Mouse (Mus musculus) common myeloid progenitor, adult 5-6 weeks (primary cell): ENCODE data around the gene Olfr1437. TPM values are rescaled to one million over a fixed set of nuclear protein-coding genes. Genes with fewer than 3 reads are reported as not detected.
"Not testable (repeated sequence)": the region's sequence is repeated elsewhere in the genome, so short reads cannot be mapped to it uniquely, and the experiment has no call there.

Experiments
- ATAC-seq: replicated peaks from 2 replicates; pipeline ENCODE4 v1.8.0; 2016; ENCODE audit warnings: low read depth, mild to moderate bottlenecking, moderate TSS enrichment, inconsistent platforms; ENCODE audit not compliant: poor library complexity, severe bottlenecking
- total RNA-seq: library from RNA; stranded (forward); fragments of 200-1000, 187-1606 nt; gene quantifications from 2 replicates; pipeline ENCODE4 v1.2.3, GENCODE M21; 2017

The Olfr1437 gene
- not detected in 2 replicates for total RNA-seq

DNA sequence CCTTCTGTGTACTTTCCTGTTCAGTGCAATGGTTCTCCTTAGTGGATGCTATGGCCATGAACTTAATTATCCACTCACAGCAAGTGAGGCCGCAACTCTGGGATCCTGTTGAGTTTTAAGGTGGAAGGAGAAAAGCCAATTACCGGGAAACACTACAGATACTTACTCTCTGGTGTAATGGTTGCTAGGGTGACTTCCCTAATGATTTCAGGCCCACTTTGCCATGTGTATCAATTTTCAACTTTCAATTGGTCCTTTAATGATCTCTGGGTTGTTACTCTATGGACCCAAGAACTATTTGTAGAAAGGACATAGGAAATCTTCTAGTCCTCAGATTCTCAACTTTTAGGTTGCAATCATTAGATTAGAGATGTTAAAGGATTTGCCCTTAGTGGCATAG, at the start of gene Olfr1437:
TSS of gene Olfr1437 (minus strand) at position 101 of the 400 bp plus-strand sequence.
- no peak for ATAC-seq

DNA sequence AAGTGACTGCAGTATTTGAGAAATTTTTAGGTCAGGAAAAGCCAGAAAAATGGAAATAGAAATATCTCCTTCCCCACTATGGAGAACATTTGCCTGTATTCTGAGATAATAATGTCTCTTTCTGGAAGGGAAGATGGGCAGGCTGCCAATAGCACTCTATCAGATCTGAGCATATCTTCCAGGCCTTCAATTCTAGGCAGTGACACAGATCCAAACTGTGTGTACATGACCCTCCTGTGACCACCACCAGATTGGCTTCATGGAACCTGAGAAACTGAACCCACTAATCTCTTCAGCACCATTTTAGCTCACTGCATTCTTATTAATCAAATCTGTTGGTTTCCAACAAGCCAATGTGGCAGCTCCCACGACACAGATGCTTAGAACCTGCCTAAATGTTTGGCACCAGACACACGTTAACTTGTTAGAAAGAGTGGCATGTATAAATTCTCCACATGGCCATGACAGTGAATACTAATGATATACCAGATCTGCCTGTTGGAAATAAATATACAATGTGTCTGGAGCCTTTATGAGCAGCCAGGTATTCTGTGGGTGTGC, 49.6 kb upstream of the Olfr1437 start:
- no peak for ATAC-seq

DNA sequence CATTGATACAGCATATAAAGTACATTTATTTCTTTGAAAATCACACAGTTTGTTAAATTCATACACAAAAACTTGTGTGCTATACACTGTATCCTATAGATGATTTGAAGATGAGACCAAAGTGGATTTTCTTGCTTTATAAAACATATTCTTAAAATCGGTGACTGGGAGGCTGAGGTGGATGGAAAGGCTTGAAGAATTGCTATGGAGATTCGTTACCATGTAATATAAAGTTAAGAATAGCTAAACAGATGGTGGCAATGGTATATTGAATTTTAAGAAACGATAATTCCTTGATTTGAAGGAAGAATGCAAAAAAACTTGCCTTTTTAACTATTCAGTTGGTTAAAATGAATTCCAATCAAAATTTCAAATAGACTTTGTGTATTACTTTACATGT, 48.1 kb upstream of the Olfr1437 start:
- no peak for ATAC-seq

DNA sequence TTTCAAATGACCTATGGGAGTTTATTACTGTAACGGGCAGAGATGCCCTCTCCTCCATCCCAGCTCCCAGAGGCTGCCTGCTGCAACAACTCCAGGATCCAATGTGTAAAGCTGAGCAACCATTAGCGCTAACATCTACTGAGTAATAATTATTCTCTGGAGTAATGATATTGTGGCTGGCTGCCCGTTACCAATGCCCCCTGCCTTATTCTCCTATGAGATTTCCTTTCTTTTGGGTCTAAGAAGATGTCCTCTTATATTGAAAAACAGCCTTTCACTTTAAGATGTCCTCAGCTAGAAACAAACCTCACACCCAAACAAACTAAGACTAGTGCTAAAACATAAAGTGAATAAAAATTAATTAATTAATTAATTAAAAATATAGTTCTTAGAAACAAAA, 10.9 kb upstream of the Olfr1437 start, which contains the start of gene Olfr1438-ps1:
TSS of gene Olfr1438-ps1 (minus strand) at position 101 of the 400 bp plus-strand sequence.
- no peak for ATAC-seq

DNA sequence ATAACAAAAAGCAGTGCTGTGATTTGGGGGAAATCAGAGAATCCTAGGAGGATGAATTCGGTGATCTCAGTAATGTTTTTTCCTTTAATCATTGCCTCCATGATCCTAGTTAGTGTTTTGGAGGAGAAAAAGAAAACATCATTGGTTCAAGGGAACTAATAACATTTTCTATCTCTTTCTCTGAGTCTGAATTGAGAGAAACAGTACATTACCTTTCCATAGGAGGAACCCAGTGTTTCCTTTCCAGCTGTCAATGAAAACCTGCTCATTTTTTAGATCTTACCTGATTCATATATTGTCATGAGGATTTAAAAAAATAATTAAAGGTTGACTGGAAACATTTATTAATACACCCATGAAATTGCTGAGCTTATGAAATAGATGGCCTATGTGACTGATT, 25.9 kb downstream of the Olfr1437 start, which contains the start of gene Olfr1436:
TSS of gene Olfr1436 (minus strand) at position 101 of the 400 bp plus-strand sequence.
- not testable (repeated sequence) for ATAC-seq

DNA sequence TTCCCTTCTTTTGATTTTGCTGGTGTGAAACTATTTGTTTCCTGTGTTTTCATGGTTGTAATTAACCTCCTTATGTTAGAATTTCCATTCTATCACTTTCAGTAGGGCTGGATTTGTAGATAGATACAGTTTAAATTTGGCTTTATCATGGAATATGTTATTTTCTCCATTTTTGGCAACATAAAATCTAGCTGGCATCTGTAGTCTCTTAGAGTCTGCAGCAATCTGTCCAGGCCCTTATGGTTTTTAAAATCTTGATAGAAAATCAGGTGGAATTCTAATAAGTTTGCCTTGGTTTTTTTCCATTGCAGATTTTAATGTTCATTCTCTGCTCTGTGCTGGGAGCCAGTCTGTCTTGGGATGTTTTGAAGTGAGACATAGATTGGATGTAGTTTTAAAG, 31.9 kb downstream of the Olfr1437 start:
- ATAC-seq = no peak

DNA sequence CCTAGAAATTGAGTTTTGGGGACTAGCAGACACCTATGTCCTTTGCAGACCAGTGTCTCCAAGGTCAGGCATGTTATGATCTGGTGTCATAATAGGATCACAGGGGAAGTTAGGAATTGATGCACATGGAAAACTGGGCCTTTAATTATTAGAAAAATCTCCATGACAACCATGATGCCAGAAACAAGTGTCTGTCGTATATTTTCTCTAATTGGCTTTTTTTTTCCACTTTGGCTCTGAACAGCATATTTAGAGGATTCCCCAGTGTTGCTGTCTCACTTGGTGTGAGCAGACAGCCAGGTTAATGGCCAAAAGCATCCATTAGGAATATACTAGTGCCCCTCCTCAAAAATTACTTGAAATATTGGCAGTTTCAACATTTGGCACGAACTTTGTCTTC, 45.3 kb downstream of the Olfr1437 start, which contains the start of gene Olfr1434:
TSS of gene Olfr1434 (plus strand) at position 301 of the 400 bp plus-strand sequence.
- ATAC-seq = no peak

Other genes with a start within 250 kb of the Olfr1437 start
- not detected in 2 replicates for gene Olfr1425, start 247.4 kb downstream of the Olfr1437 start, total RNA-seq
- gene Olfr1426, start 233.1 kb downstream of the Olfr1437 start, total RNA-seq = not detected in 2 replicates
- gene Olfr1427, start 221.8 kb downstream of the Olfr1437 start, total RNA-seq = not detected in 2 replicates
- not detected in 2 replicates for gene Olfr1428, start 209.2 kb downstream of the Olfr1437 start, total RNA-seq
- not detected in 2 replicates for gene Olfr76, start 201.9 kb downstream of the Olfr1437 start, total RNA-seq
- gene Olfr1555-ps1, start 155.0 kb downstream of the Olfr1437 start, total RNA-seq = not detected in 2 replicates
- not detected in 2 replicates for gene Olfr1431, start 124.5 kb downstream of the Olfr1437 start, total RNA-seq
- gene Olfr1432, start 92.5 kb downstream of the Olfr1437 start, total RNA-seq = not detected in 2 replicates
- gene Olfr262, start 83.4 kb downstream of the Olfr1437 start, total RNA-seq = not detected in 2 replicates
- gene Olfr235, start 64.1 kb downstream of the Olfr1437 start, total RNA-seq = not detected in 2 replicates
- gene Olfr1434, start 45.2 kb downstream of the Olfr1437 start, total RNA-seq = not detected in 2 replicates
- not detected in 2 replicates for gene Olfr1436, start 26.0 kb downstream of the Olfr1437 start, total RNA-seq
- not detected in 2 replicates for gene Olfr1438-ps1, start 10.8 kb upstream of the Olfr1437 start, total RNA-seq
- gene Olfr1440, start 62.2 kb upstream of the Olfr1437 start, total RNA-seq = not detected in 2 replicates
- not detected in 2 replicates for gene Olfr1441, start 92.3 kb upstream of the Olfr1437 start, total RNA-seq
- not detected in 2 replicates for gene Pfpl, start 102.8 kb upstream of the Olfr1437 start, total RNA-seq
- gene Mpeg1, start 135.7 kb upstream of the Olfr1437 start, total RNA-seq = 27.4 and 39.1 TPM in 2 replicates
- 11.4 and 14.4 TPM in 2 replicates for gene Dtx4, start 176.4 kb upstream of the Olfr1437 start, total RNA-seq
- gene Fam111a, start 220.6 kb upstream of the Olfr1437 start, total RNA-seq = 182 and 222 TPM in 2 replicates